Mouse (Mus musculus): ENCODE data around the gene Plekha4.
"Not testable (repeated sequence)": the region's sequence is repeated elsewhere in the genome, so short reads cannot be mapped to it uniquely, and the experiment has no call there.

The Plekha4 gene

DNA sequence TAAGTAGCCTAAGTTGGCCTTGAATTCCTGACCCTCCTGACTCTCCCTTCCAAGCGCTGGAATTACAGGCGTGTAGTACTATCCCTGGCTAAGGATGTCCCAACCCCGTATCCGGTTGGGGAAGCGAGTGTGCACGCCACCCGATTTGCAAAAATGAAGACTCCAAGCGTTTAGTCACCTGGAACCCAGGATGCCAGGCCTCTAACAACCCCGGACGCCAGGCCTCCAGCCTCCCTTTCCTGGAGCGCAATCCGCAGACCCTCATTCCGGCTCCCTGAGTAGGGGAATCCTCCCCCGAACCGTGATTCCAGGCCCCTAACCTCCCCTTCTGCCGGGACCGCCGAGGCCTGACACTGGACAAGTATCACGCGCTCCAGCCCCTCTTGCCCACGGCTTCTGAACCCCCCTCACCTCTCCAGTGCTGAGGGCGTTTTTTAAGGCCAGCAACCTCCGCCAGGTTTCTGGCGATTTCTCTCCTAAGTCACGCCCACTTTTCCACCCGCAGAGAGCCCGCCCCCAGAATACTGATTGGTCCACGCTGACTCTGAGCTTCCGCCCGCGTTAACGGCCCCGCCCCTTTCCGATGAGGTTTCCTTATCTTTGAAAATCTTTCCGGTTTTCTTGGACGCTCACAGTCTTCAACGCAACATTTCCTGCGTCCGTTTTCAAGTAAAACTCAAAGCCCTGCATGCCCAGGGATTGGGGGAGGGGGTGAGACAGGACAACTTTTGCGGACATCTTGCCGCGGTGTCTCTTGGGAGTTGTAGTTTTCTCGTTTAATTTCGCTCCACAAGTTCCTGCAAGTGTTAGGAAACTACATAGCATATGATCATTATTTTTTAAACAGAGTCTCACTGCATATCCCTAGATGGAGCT lies 16.0 kb upstream of the Plekha4 start, which contains the start of gene Nucb1:
Gene Nucb1, minus strand, starts transcription at position 495 of the 876 bp plus-strand sequence.
- peak; percentile 94 to 95 for DNase-seq

GRCm38 (mm10) chr7:45514411-45514810 lies 11.7 kb upstream of the Plekha4 start:
- DNase-seq, result no peak

GRCm38 (mm10) chr7:45515436-45515835 lies 10.7 kb upstream of the Plekha4 start:
- no peak for DNase-seq

DNA sequence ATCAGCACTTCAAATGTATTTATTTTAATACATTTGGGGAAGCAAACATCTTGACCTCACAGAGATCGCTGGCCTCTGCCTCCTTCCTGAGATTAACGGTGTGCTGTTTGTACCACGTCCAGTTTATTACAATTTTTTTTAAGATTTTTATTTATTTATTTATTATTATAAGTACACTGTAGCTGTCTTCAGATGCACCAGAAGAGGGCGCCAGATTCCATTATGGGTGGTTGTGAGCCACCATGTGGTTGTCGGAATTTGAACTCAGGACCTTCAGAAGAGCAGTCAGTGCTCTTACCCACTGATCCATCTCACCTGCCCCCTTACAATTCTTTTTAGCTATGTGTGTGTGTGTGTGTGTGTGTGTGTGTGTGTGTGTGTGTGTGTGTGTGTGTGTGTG lies 9.3 kb upstream of the Plekha4 start:
- DNase-seq, result not testable (repeated sequence)

- DNase-seq, result no peak
Observed at GRCm38 (mm10) chr7:45518618-45519017, 7.5 kb upstream of the Plekha4 start.

- DNase-seq, result peak; percentile 35 to 50
Observed at GRCm38 (mm10) chr7:45519345-45520120, 6.6 kb upstream of the Plekha4 start.

- DNase-seq, result no peak
Observed at GRCm38 (mm10) chr7:45520605-45521004, 5.5 kb upstream of the Plekha4 start.

DNA sequence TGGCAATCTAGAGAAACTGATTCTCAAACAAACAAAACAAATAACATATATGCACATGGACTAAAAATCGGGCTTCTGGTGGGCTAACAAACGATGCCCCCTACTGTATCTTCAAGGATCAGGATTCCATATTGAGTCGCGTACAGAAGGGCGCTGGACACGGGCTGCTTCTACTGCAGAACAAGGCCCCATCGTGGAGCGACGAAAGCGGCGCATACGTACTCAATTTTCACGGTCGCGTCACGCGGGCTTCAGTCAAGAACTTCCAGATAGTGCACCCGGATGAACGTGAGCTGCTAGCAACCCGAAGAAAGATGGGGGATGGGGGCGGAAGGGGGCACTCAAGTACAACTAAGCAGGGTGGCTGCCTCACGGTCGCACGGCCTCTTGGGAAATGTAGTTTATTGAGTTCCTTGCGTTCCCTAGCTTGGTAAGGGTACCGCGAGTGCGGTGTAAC lies 4.4 kb upstream of the Plekha4 start:
- DNase-seq, result peak; percentile 90 to 92

DNA sequence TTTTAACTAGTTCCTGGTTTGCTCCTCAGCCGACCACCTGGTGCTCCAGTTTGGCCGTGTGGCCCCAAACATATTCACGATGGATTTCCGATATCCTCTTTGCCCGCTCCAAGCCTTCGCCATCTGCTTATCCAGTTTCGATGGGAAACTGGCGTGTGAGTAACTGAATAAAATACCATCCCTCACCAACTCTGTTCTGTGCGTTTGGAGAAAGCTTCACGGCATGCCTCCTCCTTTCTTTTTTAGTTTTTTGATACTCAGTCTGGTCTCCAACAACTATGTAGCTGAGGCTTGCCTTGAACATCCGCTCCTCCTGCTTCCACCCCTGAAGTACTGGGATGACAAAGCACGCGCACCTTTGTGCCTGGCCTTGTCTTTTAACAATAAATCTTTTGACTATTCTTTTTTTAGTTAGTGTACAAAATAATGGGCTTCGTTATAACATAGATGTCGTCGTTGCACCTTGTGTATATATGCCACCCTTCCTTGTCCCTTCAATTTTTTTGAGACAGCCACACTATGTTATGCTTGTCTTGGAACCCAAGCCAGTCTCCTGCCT lies 3.9 kb upstream of the Plekha4 start:
- DNase-seq, result no peak

- no peak for DNase-seq
Observed at GRCm38 (mm10) chr7:45522957-45523676, 3.0 kb upstream of the Plekha4 start.

- no peak for DNase-seq
Observed at GRCm38 (mm10) chr7:45523678-45524170, 2.4 kb upstream of the Plekha4 start.

- DNase-seq, result peak; percentile 38 to 41
Observed at GRCm38 (mm10) chr7:45524841-45525621, 1.1 kb upstream of the Plekha4 start.

GRCm38 (mm10) chr7:45526474-45527120 lies 467 bp downstream of the Plekha4 start:
- peak in 1 of 2 experiments; percentile 51 for DNase-seq

DNA sequence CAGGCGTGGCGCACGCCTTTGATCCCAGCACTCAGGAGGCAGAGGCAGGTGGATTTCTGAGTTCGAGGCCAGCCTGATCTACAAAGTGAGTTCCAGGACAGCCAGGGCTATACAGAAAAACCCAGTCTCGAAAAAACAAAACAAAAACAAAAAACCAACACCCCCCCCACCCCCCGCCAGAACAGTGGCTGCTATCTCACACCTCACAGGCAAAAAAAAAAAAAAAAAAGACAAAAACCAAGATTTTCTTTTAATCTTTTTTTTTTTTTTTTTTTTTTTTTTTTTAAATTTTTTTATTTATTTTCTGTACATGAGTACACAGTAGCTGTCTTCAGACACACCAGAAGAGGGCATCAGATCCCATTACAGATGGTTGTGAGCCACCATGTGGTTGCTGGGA lies 1.0 kb downstream of the Plekha4 start:
- not testable (repeated sequence) for DNase-seq

GRCm38 (mm10) chr7:45529461-45529860 lies 3.3 kb downstream of the Plekha4 start:
- DNase-seq, result no peak

- no peak for DNase-seq
Observed at GRCm38 (mm10) chr7:45530643-45531042, 4.5 kb downstream of the Plekha4 start.

DNA sequence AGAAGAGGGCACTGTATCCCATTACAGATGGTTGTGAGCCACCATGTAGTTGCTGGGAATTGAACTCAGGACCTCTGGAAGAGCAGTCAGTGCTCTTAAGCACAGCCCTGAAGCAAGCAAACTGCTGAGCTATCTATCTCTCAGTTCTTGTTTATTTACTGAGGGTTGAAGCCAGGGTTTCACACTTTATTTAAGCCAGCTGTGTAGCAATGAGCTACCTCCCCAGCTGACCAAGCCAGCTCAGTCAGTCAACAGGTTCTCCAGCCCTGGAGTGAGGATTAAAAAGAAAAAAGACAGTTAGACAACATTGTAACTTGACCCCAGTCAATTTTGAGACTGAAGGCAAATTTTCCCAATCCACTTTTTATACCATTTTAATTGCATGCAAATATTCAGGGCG lies 9.5 kb downstream of the Plekha4 start:
- no peak for DNase-seq

- DNase-seq, result no peak
Observed at GRCm38 (mm10) chr7:45537602-45538001, 11.5 kb downstream of the Plekha4 start.

- peak; percentile 74 to 80 for DNase-seq
Observed at GRCm38 (mm10) chr7:45538163-45539041, 12.3 kb downstream of the Plekha4 start.

- DNase-seq, result no peak
Observed at GRCm38 (mm10) chr7:45539095-45539494, 13.0 kb downstream of the Plekha4 start.
